Mouse (Mus musculus) erythroid progenitor cell, adult 5-6 weeks (primary cell): Measurements from ENCODE around the gene Icmt. TPM values are rescaled to one million over a fixed set of nuclear protein-coding genes. Genes with fewer than 3 reads are reported as not detected.

Experiments used
- ATAC-seq: replicated peaks from 2 replicates; pipeline ENCODE4 v1.8.0; 2016; ENCODE audit warnings: moderate number of reproducible peaks, mild to moderate bottlenecking, moderate TSS enrichment, inconsistent platforms; ENCODE audit not compliant: poor library complexity, low FRiP score, severe bottlenecking
- total RNA-seq, 2 experiments: library from RNA; stranded (forward) in 1 of 2; stranded (reverse) in 1 of 2; fragments of 150-400 nt in 1 of 2; fragments of 186-747, 209-891 nt in 1 of 2; gene quantifications; 2 replicates each; pipeline versions ENCODE4 v1.2.3 to v1.2.4; 2015 to 2017; ENCODE audit warnings: low replicate concordance in 2 of 2

Icmt gene
- total RNA-seq, 2 experiments from 2014 or later: 8.0 to 14.2 TPM

GRCm38 (mm10) chr4:152273191-152273590 lies 23.8 kb upstream of the Icmt start:
- ATAC-seq: no peak

GRCm38 (mm10) chr4:152273621-152274236 lies 23.3 kb upstream of the Icmt start, which contains the start of gene Gpr153:
Gene Gpr153 (plus strand): TSS chr4:152274232.
- no peak for ATAC-seq

- ATAC-seq: no peak
These were observed 22.3 kb upstream of the Icmt start for GRCm38 (mm10) chr4:152274681-152275131.

- ATAC-seq: no peak
These were observed 20.4 kb upstream of the Icmt start for GRCm38 (mm10) chr4:152276389-152277347.

- ATAC-seq: no peak
These were observed 19.1 kb upstream of the Icmt start for GRCm38 (mm10) chr4:152277916-152278315.

- no peak for ATAC-seq
These were observed 18.0 kb upstream of the Icmt start for GRCm38 (mm10) chr4:152278986-152279385.

- no peak for ATAC-seq
These were observed 15.4 kb upstream of the Icmt start for GRCm38 (mm10) chr4:152281601-152282000.

GRCm38 (mm10) chr4:152282721-152283120 lies 14.3 kb upstream of the Icmt start:
- no peak for ATAC-seq

GRCm38 (mm10) chr4:152283186-152283950 lies 13.7 kb upstream of the Icmt start:
- 0 out of 2 replicates have a peak, but pooled peaks have one; percentile 50 for ATAC-seq

GRCm38 (mm10) chr4:152285505-152285904 lies 11.5 kb upstream of the Icmt start:
- ATAC-seq: no peak

- no peak for ATAC-seq
These were observed 10.8 kb upstream of the Icmt start for GRCm38 (mm10) chr4:152286183-152286582.

GRCm38 (mm10) chr4:152286887-152287286 lies 10.1 kb upstream of the Icmt start:
- no peak for ATAC-seq

GRCm38 (mm10) chr4:152287317-152288120 lies 9.5 kb upstream of the Icmt start:
- ATAC-seq: no peak

GRCm38 (mm10) chr4:152288398-152288945 lies 8.6 kb upstream of the Icmt start:
- no peak for ATAC-seq

- no peak for ATAC-seq
These were observed 6.6 kb upstream of the Icmt start for GRCm38 (mm10) chr4:152290385-152290784.

GRCm38 (mm10) chr4:152290991-152291390 lies 6.0 kb upstream of the Icmt start:
- no peak for ATAC-seq

- ATAC-seq: no peak
These were observed 5.5 kb upstream of the Icmt start, which contains the start of gene Hes3 for GRCm38 (mm10) chr4:152291562-152291961. Gene Hes3 (minus strand): TSS chr4:152291662.

GRCm38 (mm10) chr4:152292102-152292765 lies 4.8 kb upstream of the Icmt start:
- ATAC-seq: no peak
